Mouse (Mus musculus) myocyte (in vitro differentiated cells): ENCODE data around the gene Clk3.

Experiments
- CEBPB ChIP-seq: IDR thresholded peaks from 2 replicates; pipeline ENCODE4 v1.6.1; 2011; ENCODE audit warnings: mild to moderate bottlenecking, moderate library complexity; ENCODE audit not compliant: poor library complexity, insufficient read depth, severe bottlenecking
- E2F4 ChIP-seq: IDR thresholded peaks from one replicate; pipeline ENCODE4 v1.6.1; 2011; ENCODE audit warnings: mild to moderate bottlenecking, control low read depth, moderate library complexity; ENCODE audit not compliant: insufficient read depth
- MAX ChIP-seq: IDR thresholded peaks from one replicate; pipeline ENCODE4 v1.6.1; 2011; ENCODE audit warnings: low read depth, mild to moderate bottlenecking, control low read depth
- MYOG ChIP-seq, 3 experiments: IDR thresholded peaks; one replicate each; pipeline ENCODE4 v1.6.1; 2011; ENCODE audit warnings: control low read depth in 2 of 3, low read depth in 2 of 3, mild to moderate bottlenecking in 2 of 3; ENCODE audit not compliant: insufficient read length in 2 of 3, control insufficient read depth in 1 of 3, insufficient read depth in 1 of 3
- POLR2A ChIP-seq: IDR thresholded peaks from one replicate; pipeline ENCODE4 v1.6.1; 2011; ENCODE audit warnings: low read depth, mild to moderate bottlenecking, control low read depth, moderate library complexity; ENCODE audit not compliant: insufficient read length
- POLR2AphosphoS2 ChIP-seq: IDR thresholded peaks from one replicate; pipeline ENCODE4 v1.6.1; 2011; ENCODE audit warnings: low read depth, control low read depth; ENCODE audit not compliant: insufficient read length
- REST ChIP-seq: IDR thresholded peaks from one replicate; pipeline ENCODE4 v1.6.1; 2011; ENCODE audit warnings: mild to moderate bottlenecking, control low read depth, moderate library complexity; ENCODE audit not compliant: insufficient read depth, insufficient read length
- SRF ChIP-seq: IDR thresholded peaks from one replicate; pipeline ENCODE4 v1.6.1; 2011; ENCODE audit warnings: low read depth; ENCODE audit not compliant: control insufficient read depth, insufficient read length
- TCF12 ChIP-seq: IDR thresholded peaks from one replicate; pipeline ENCODE4 v1.6.1; 2011; ENCODE audit warnings: mild to moderate bottlenecking, control low read depth; ENCODE audit not compliant: poor library complexity, insufficient read depth, severe bottlenecking
- TCF3 ChIP-seq: IDR thresholded peaks from one replicate; pipeline ENCODE4 v1.6.1; 2011; ENCODE audit warnings: low read depth, control low read depth; ENCODE audit not compliant: insufficient read length
- USF1 ChIP-seq: IDR thresholded peaks from one replicate; pipeline ENCODE4 v1.6.1; 2011; ENCODE audit warnings: low read depth, mild to moderate bottlenecking, control low read depth, moderate library complexity

GRCm38 (mm10) chr9:57774168-57774567, 8.5 kb upstream of the Clk3 start:
- TF ChIP-seq POLR2A (no peak), E2F4 (no peak), REST (no peak), MAX (no peak), USF1 (no peak), SRF (no peak), POLR2AphosphoS2 (no peak), MYOG (IDR thresholded peaks at IDR 0.05; ENCODE audit: control insufficient read depth in 1 of 3, insufficient read depth in 1 of 3, insufficient read length in 2 of 3, low read depth in 2 of 3) (no peak), TCF3 (no peak), TCF12 (no peak), CEBPB (no peak)
